7 mouse cellular contexts compared by ENCODE assay signal in the genomic region with DNA sequence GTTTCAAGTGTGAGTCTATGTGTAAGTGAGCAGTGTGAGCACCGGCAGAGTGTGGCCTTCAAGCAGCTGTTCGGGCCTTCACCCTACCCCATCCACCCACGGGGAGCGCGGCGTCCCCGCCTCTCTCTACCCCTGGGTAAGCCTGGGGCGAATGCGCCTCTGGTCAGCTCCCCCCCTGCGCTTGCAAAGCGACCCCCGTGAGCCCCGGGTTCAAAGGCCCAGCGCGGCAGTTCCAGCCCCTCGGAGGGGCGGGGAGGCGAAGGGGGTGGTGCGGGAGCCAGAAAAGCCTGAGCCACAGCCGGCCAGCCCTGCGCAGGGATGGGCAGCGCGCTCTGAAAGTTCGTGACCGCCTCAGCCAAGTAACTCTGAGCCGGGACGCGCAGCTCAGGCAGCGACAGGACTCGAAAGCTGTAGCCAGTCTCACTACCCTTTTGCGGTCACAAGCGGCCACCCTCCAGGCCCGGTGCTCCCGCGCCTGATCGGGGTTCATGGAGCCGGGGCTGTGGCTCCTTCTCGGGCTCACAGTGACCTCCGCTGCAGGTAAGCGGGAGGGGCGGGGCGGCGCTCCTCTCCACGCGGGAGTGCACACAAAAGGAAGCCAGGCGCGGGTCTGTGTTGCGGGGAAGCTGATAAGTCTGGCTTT. TPM values are rescaled to one million over a fixed set of nuclear protein-coding genes. Genes with fewer than 3 reads are reported as not detected.
DNase-seq lines count a peak whose midpoint lies in the region; ATAC-seq and TF ChIP-seq lines count a peak whose summit lies in the region.

A gene (plus strand): TSS at position 141 of the 643 bp plus-strand sequence.

- peak within 1 kb of the TSS; percentile 82 for H3K4me2 ChIP-seq in limb, embryonic 11.5 days (ENCODE audit: low read depth, severe bottlenecking)
- H3K4me2 ChIP-seq in midbrain, embryonic 12.5 days (replicated peaks): peak within 1 kb of the TSS; percentile 78

- 1% methylated on average over 48 of the region's 48 CpGs for WGBS in limb, embryonic 11.5 days
- under 1% methylated on average over 43 of the region's 48 CpGs for WGBS in midbrain, embryonic 12.5 days

- no peak for ATAC-seq in G1E (ENCODE audit: extremely low read depth, insufficient number of reproducible peaks, low FRiP score, poor library complexity, severe bottlenecking)
- ATAC-seq in limb, embryonic 11.5 days (ENCODE audit: insufficient number of reproducible peaks, low FRiP score, low TSS enrichment, low read depth): peak; percentile 72
- ATAC-seq in midbrain, embryonic 12.5 days (ENCODE audit: low FRiP score, low read depth): peak; percentile 73

- no peaks in the 10 kb centered on the region for H3K4me1 ChIP-seq in G1E (ENCODE audit: insufficient read depth, low read depth, low read length)
- H3K4me1 ChIP-seq in limb, embryonic 11.5 days (ENCODE audit: control insufficient read depth, insufficient read depth, low read length): peaks cover 14% of the 10 kb centered on the region
- peaks cover 7% of the 10 kb centered on the region; the same call in 1 of the 2 replicates for H3K4me1 ChIP-seq in midbrain, embryonic 12.5 days

- TF ChIP-seq CTCF in G1E (IDR thresholded peaks at IDR 0.05; ENCODE audit: low read depth, low read length): no peak

- peaks cover 82% of the 10 kb centered on the region for H3K9me3 ChIP-seq in G1E (replicated peaks)
- H3K9me3 ChIP-seq in limb, embryonic 11.5 days (ENCODE audit: control insufficient read depth, low read length): no peaks in the 10 kb centered on the region
- H3K9me3 ChIP-seq in midbrain, embryonic 12.5 days: no peaks in the 10 kb centered on the region

- H3K27me3 ChIP-seq in G1E (ENCODE audit: insufficient read depth, low read length): no peaks in the 10 kb centered on the region
- no peaks in the 10 kb centered on the region for H3K27me3 ChIP-seq in limb, embryonic 11.5 days (ENCODE audit: control insufficient read depth, insufficient read depth, low read length)
- peaks cover 32% of the 10 kb centered on the region for H3K27me3 ChIP-seq in midbrain, embryonic 12.5 days

- peak within 1 kb of the TSS; percentile 25; the same call in 1 of the 2 replicates for H3K4me3 ChIP-seq in G1E (ENCODE audit: low read depth, low read length)
- peak within 1 kb of the TSS; percentile 55 for H3K4me3 ChIP-seq in limb, embryonic 11.5 days (ENCODE audit: low read depth, low read length)
- peak within 1 kb of the TSS; percentile 40 for H3K4me3 ChIP-seq in midbrain, embryonic 12.5 days

- H3K9ac ChIP-seq in limb, embryonic 11.5 days (ENCODE audit: low read length): peak within 1 kb of the TSS; percentile 80
- H3K9ac ChIP-seq in midbrain, embryonic 12.5 days (replicated peaks): peak within 1 kb of the TSS; percentile 51

- H3K27ac ChIP-seq in limb, embryonic 11.5 days (replicated peaks; ENCODE audit: low read depth, low read length): peak within 1 kb of the TSS; percentile 10; the same call in 1 of the 2 replicates
- no peak within 1 kb of the TSS for H3K27ac ChIP-seq in midbrain, embryonic 12.5 days (replicated peaks)

- no peak for DNase-seq in G1E (ENCODE audit: low spot score)
- DNase-seq in adrenal gland, postnatal 10 days: peak; percentile 20
- DNase-seq in gastrocnemius, postnatal 4 days (ENCODE audit: low spot score in 2 of 2): peak; percentile 31 to 51
- DNase-seq in limb, embryonic 11.5 days (ENCODE audit: low spot score): peak; percentile 73
- no peak for DNase-seq in urinary bladder, adult 18-20 months (ENCODE audit: low spot score in 2 of 2)
- DNase-seq in urinary bladder, postnatal 14 days (ENCODE audit: low spot score): no peak

- no peaks in the 10 kb centered on the region for H3K36me3 ChIP-seq in G1E (replicated peaks)
- H3K36me3 ChIP-seq in limb, embryonic 11.5 days (ENCODE audit: control insufficient read depth, insufficient read depth, low read length): no peaks in the 10 kb centered on the region
- H3K36me3 ChIP-seq in midbrain, embryonic 12.5 days: no peaks in the 10 kb centered on the region

RNA-seq across cellular contexts. Expression of the gene that starts here (rescaled TPM):
- not detected in 2 replicates for total RNA-seq in G1E (2014; fragmentation: Nextera tagmentation)
- 0.11 and 0.17 TPM in 2 replicates for total RNA-seq in G1E (2017)
- polyA plus RNA-seq in G1E (2012): not detected in 2 replicates
- total RNA-seq in adrenal gland, postnatal 10 days (2021): 10 to 100 TPM; 10.3 to 11.4 TPM
- 10 to 100 TPM; 14.2 to 16.1 TPM for total RNA-seq in gastrocnemius, postnatal 4 days (2021)
- 15.8 and 18.4 TPM in 2 replicates for polyA plus RNA-seq in limb, embryonic 11.5 days (2014; fragmentation: Nextera tagmentation; extraction: Ambion mirVana)
- polyA plus RNA-seq in midbrain, embryonic 12.5 days (2016; fragmentation: Nextera tagmentation; extraction: Ambion mirVana): 5.8 and 7.3 TPM in 2 replicates

Comparison
In these comparisons a context has a peak if more than half of its experiments do, and no peak if none do; other contexts are left out.
1. RNA of the gene that starts here (total RNA-seq): 14.2 to 16.1 TPM in gastrocnemius, postnatal 4 days and 10.3 to 11.4 TPM in adrenal gland, postnatal 10 days; 0.11 to 0.17 TPM in G1E; every median in the first group is over 4 times any median in the second.
2. DNase-seq: peak in adrenal gland, postnatal 10 days (single experiment), gastrocnemius, postnatal 4 days (2 of 2) and limb, embryonic 11.5 days (single experiment); none in G1E (single experiment), urinary bladder, adult 18-20 months (0 of 2) and urinary bladder, postnatal 14 days (single experiment).
3. Peak in every context shown above with its lines, with median percentiles within 50 percentile points of each other: H3K4me3 ChIP-seq.